Mouse (Mus musculus) frontal cortex, adult 2 months (tissue): ENCODE data around the gene Gm3880. TPM values are rescaled to one million over a fixed set of nuclear protein-coding genes. Genes with fewer than 3 reads are reported as not detected.
"Not testable (repeated sequence)": the region's sequence is repeated elsewhere in the genome, so short reads cannot be mapped to it uniquely, and the experiment has no call there.

Source experiments
- DNase-seq, 2 experiments: peaks; one replicate each; pipeline ENCODE4 v3.0.0; 2022; ENCODE audit warnings: low spot score in 1 of 2; ENCODE audit errors: extremely low spot score in 1 of 2
- polyA plus RNA-seq: library from polyadenylated mRNA; depleted of rRNA; stranded (reverse); fragments of >200 nt; gene quantifications from 2 replicates; pipeline ENCODE4 v1.2.3, GENCODE M21; 2012; rRNA removed

The Gm3880 gene
- polyA plus RNA-seq: not detected in 2 replicates

- not testable (repeated sequence) for DNase-seq
Observed at GRCm38 (mm10) chrX:102686872-102687271, at the start of gene Gm3880. Gene Gm3880 (minus strand): TSS chrX:102686972.

GRCm38 (mm10) chrX:102724226-102724625 lies 37.5 kb upstream of the Gm3880 start:
- DNase-seq: not testable (repeated sequence)

DNA sequence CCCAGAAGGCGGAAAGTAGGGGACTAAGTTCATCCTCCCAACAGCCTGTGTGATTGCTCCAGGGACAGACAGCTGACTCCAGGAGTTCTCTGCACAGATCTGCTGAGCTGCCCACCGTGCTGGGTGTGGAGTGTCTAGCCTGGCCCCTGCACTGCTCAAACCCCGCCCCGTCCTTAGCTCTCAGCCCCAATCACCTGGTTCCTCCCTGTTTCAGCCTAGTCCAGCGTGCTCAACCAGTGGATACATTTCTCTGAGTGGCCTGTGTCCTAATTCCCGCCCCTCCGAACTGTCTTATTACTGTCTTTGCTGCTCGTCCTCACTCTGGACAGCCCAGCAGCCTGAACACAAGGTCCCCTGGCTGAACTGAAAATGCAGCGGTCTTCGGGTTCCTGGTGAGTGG lies 20.8 kb upstream of the Gm3880 start, which contains the start of the genes Gm9112 and Dmrtc1b:
Gm9112 (minus strand) TSS at position 101 of the 400 bp plus-strand sequence.
Dmrtc1b (plus strand) TSS at position 331 of the 400 bp plus-strand sequence.
- not testable (repeated sequence) for DNase-seq

DNA sequence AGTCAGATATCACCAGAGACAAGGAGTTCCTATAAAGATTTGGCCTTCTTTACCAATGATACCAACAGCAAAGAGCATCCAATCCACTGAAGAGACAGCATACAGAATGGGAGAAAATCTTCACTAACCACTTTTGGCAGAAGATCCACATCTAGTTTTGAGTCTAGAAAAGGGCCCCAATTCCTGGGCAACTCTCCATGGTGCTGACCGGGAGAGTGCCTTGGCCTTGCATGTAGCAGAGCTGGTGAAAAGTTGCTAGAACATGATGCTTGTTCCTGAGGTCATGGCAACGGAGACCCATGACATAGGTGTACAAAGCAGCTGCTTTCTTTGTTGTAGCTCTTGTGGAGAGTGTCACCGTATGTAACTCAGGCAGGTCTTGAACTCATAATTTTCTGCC lies 13.9 kb upstream of the Gm3880 start:
- DNase-seq: not testable (repeated sequence)

- peak in 1 of 2 experiments; percentile 69 for DNase-seq
Observed at GRCm38 (mm10) chrX:102689252-102689651, 2.5 kb upstream of the Gm3880 start.

GRCm38 (mm10) chrX:102684706-102685105 lies 2.1 kb downstream of the Gm3880 start:
- not testable (repeated sequence) for DNase-seq

DNA sequence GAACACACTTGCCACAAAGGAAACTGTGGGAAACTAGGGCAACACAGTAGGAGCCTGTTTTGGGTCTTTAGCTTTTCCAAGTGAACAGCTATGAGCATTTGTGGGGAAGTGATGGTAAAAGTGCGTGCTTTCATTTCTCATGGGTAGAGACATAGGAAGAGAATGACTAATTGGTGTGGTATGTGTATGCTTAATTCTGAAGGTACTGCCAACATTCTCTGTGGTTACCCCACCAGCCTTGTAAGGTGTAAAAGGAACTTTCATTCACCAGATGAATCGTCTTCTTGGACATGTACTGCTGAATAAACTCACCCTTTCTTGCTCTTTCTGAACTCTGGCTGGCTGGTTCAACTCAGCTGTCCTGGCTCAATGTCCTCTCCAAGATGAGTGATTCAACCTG lies 20.1 kb downstream of the Gm3880 start:
- no peak for DNase-seq

DNA sequence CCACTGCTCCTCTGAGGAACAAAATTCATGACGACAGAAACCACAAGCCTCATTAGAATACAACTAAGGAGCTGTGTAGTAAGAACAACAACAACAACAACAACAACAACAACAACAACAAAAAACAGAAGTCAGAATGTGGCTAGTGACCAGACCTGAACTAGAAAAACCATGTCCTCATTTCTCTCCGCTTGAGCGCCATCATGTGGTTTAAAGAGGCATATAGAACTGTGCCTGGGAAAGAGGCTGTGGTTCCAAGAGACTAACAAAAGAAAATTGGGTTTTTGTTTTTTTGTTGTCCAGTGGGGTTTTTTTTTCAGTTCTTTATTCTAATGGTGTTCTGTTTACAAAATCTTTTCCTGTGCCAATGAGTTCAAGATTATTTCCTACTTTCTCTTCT lies 26.1 kb downstream of the Gm3880 start:
- peak in 1 of 2 experiments; percentile 50 for DNase-seq

GRCm38 (mm10) chrX:102645691-102646090 lies 41.1 kb downstream of the Gm3880 start:
- no peak for DNase-seq

GRCm38 (mm10) chrX:102645146-102645545 lies 41.6 kb downstream of the Gm3880 start:
- DNase-seq: no peak

DNA sequence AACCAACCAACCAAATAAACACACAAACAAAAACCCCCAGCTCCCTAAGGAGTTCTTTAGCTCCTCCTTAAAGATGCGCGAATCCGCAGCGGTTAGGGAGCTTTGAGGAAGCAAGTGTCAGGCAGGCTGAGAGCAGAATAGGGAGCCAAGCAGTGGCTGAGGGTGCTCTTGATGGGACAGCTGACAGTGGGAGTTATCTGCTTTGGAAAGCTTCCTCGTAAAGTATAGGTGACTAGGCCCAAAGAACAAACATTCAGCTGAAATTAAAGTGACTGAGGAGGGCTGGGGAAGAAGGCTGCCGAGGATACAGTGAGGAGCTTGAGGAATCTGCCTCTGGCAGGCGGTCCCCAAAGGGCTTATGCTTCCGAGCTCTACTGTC lies 42.2 kb downstream of the Gm3880 start:
- DNase-seq: peak in 1 of 2 experiments; percentile 3

- peak; percentile 9 to 67 for DNase-seq
Observed at GRCm38 (mm10) chrX:102643823-102644572, 42.8 kb downstream of the Gm3880 start, which contains the start of gene Phka1. Gene Phka1 (minus strand): TSS chrX:102644246.

Other genes starting within 250 kb of the Gm3880 start
- gene Hdac8, start 181.6 kb downstream of the Gm3880 start, polyA plus RNA-seq: 14.1 and 14.2 TPM in 2 replicates
- gene Phka1, start 42.7 kb downstream of the Gm3880 start, polyA plus RNA-seq: 13.3 and 14.6 TPM in 2 replicates
- gene Gm9112, start 20.7 kb upstream of the Gm3880 start, polyA plus RNA-seq: not detected in 2 replicates
- gene Dmrtc1b, start 20.9 kb upstream of the Gm3880 start, polyA plus RNA-seq: not detected in 2 replicates
- not detected in 2 replicates for gene Dmrtc1c1, start 116.0 kb upstream of the Gm3880 start, polyA plus RNA-seq
- gene Dmrtc1c2, start 167.6 kb upstream of the Gm3880 start, polyA plus RNA-seq: not detected in 2 replicates
- not detected in 2 replicates for gene 1700031F05Rik, start 181.0 kb upstream of the Gm3880 start, polyA plus RNA-seq
- gene Dmrtc1a, start 221.7 kb upstream of the Gm3880 start, polyA plus RNA-seq: 8.8 and 10.3 TPM in 2 replicates
- gene 1700011M02Rik, start 221.9 kb upstream of the Gm3880 start, polyA plus RNA-seq: not detected in 2 replicates
- gene 1700018G05Rik, start 241.4 kb upstream of the Gm3880 start, polyA plus RNA-seq: not detected in 2 replicates